Mouse (Mus musculus): ENCODE data around the gene St6galnac1.

St6galnac1 gene

GRCm38 (mm10) chr11:116764946-116765345 is 10.4 kb downstream of the St6galnac1 start:
- no peak for TF ChIP-seq GATA4 (IDR thresholded peaks at IDR 0.05; ENCODE audit: insufficient replicate concordance, low read length)

GRCm38 (mm10) chr11:116764346-116764745 is 11.0 kb downstream of the St6galnac1 start:
- no peak for TF ChIP-seq GATA4 (IDR thresholded peaks at IDR 0.05; ENCODE audit: insufficient replicate concordance, low read length)

DNA sequence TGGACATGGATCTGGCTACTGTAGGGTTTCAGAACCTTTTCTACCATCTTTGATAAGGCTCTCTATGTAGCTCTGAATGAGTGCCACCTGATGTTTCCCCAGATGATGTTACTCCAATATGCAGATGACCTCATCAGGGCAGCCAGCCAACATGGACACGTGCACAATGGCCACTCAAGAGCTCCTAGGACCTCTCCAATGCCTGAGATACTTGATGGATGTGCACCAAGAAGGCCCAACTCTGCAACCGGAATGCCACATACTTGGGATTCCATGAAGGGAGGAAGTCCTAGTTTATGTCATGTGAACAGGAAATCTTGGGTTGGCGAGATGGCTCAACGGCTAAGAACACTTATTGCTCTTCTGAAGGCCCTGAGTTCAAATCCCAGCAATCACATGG is 20.1 kb downstream of the St6galnac1 start:
- TF ChIP-seq GATA4 (IDR thresholded peaks at IDR 0.05; ENCODE audit: insufficient replicate concordance, low read length) = no peak

- no peak for TF ChIP-seq GATA4 (IDR thresholded peaks at IDR 0.05; ENCODE audit: insufficient replicate concordance, low read length)
Observed at GRCm38 (mm10) chr11:116753674-116754470, 21.4 kb downstream of the St6galnac1 start.

DNA sequence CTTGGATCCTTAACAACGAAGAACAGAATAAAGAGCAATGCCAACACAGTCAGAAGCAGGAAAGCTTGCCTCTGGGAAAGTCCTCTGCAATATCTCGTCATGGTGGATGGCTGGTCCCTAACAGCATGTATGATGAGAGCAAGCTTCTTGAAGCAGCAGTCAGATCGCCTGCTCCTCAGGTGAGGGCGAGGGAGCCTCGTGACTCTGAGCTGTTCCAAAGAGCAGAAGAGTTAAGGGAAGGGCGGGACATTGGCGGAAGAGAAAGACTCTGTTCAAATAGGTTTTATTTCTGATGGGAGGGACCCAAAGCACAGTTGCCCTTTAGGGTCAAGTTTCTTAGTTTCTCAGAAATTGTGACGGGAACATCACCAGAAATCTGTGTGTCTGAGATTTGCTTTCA is 25.6 kb downstream of the St6galnac1 start:
- TF ChIP-seq GATA4 (IDR thresholded peaks at IDR 0.05; ENCODE audit: insufficient replicate concordance, low read length) = no peak

GRCm38 (mm10) chr11:116738411-116738810 is 36.9 kb downstream of the St6galnac1 start:
- no peak for TF ChIP-seq GATA4 (IDR thresholded peaks at IDR 0.05; ENCODE audit: insufficient replicate concordance, low read length)

GRCm38 (mm10) chr11:116732536-116732935 is 42.8 kb downstream of the St6galnac1 start:
- no peak for TF ChIP-seq GATA4 (IDR thresholded peaks at IDR 0.05; ENCODE audit: insufficient replicate concordance, low read length)

DNA sequence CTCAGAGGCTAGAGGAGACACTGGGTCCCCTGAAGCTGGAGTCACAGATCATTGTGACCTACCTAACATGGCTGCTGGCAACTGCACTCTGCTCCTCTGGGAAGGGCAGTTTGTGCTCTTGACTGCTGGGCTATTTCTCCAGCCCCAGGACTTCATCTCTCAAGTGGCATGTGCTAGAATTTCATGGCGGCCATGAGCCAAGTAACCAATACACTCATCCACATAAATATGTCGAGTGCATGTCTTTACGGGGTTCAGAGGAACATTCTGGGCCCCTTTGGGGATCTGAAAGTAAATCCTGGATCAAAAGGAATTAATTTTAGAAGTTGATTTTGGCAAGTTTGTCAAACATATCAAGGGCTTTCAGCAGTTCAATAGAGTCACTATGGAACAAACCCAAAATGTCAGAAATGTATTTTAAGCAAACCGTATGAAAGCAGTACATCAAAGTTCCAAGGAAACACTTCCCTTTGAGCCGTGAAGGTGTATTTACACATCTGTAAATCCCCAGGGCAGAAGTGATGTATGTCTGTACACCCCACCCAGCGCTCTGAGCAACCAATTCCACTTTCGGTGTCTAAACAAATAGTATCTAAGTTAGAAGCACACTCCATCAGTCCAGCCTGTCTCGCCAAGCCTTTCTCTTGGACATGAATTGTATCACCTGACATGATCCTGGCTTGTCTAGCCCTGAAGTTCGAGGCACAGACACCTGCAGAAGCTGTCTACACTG is 45.9 kb downstream of the St6galnac1 start:
- TF ChIP-seq GATA4 (IDR thresholded peaks at IDR 0.05; ENCODE audit: insufficient replicate concordance, low read length) = no peak

GRCm38 (mm10) chr11:116726156-116726555 is 49.2 kb downstream of the St6galnac1 start:
- no peak for TF ChIP-seq GATA4 (IDR thresholded peaks at IDR 0.05; ENCODE audit: insufficient replicate concordance, low read length)

DNA sequence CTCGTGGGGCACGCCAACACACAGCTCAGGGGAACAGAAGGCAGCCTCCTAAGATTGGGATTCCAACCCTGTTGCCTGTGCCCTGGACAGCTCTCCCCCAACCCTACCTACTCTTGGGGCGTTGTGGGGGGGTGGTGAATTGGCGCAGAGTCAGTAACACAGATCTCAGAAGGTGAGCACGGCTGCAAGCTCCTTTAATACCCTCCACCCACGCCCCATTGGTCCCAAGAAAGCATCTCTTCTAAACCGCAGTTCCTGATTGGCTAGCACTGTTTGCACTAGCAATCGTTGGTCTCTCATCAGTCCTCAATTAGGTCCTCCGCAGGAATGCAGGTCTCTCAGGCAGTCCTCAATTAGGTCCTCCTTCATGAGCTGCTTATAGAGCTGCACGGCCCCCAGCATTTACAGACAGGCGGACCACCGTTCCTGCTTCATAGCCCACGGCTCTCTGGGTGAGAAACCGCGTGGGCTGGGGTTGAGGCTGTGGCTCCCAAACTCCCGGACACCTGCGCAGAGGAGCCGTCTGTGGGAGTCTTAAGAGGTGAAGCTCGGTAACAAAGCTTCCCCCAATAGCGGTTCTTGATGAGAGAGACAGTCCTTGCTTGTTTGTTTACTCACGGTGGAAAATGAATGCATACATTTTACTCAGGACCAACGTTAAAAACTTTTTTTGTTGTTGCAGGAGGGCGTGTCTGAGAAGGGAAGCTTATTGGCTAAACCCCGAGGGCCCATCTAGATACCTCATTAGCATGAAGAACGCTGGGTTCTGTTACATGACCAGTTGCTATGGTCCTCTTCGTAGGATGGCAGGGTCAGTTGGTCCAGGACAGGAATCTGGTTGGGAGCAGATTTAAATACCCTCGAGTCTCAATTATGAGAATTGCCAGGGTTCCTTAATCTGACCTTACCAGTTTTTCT is 50.0 kb downstream of the St6galnac1 start:
- no peak for TF ChIP-seq GATA4 (IDR thresholded peaks at IDR 0.05; ENCODE audit: insufficient replicate concordance, low read length)

GRCm38 (mm10) chr11:116723064-116723463 is 52.2 kb downstream of the St6galnac1 start:
- TF ChIP-seq GATA4 (IDR thresholded peaks at IDR 0.05; ENCODE audit: insufficient replicate concordance, low read length) = no peak

- no peak for TF ChIP-seq GATA4 (IDR thresholded peaks at IDR 0.05; ENCODE audit: insufficient replicate concordance, low read length)
Observed at GRCm38 (mm10) chr11:116721548-116722271, 53.6 kb downstream of the St6galnac1 start.

GRCm38 (mm10) chr11:116720319-116720865 is 54.9 kb downstream of the St6galnac1 start:
- TF ChIP-seq GATA4 (IDR thresholded peaks at IDR 0.05; ENCODE audit: insufficient replicate concordance, low read length) = no peak

All from liver, adult (tissue).